Mouse (Mus musculus) ES-Bruce4 (cell line): Measurements from ENCODE around the gene Rgl3.

Experiments used
- CTCF ChIP-seq: IDR thresholded peaks from one replicate; pipeline ENCODE4 v1.8.1; 2011; ENCODE audit warnings: low read depth, low read length
- EP300 ChIP-seq: IDR thresholded peaks from 2 replicates; pipeline ENCODE4 v1.6.1; 2011; ENCODE audit warnings: low read depth, low read length; ENCODE audit not compliant: insufficient read depth
- POLR2A ChIP-seq: IDR thresholded peaks from one replicate; pipeline ENCODE4 v1.8.1; 2011; ENCODE audit warnings: low read length; ENCODE audit not compliant: insufficient read depth

GRCm38 (mm10) chr9:21959244-21959643 is 30.0 kb downstream of the Rgl3 start:
- TF ChIP-seq EP300 (no peak), POLR2A (no peak), CTCF (no peak)
